In genomic region chr11:97412117-97412516, GRCm38 (mm10) we compare ENCODE assay signal across 8 mouse cellular contexts. TPM values are rescaled to one million over a fixed set of nuclear protein-coding genes. Genes with fewer than 3 reads are reported as not detected.
A peak's percentile ranks its signal among the peaks of the same experiment; 100 is the strongest.
DNase-seq lines count a peak whose midpoint lies in the region; ATAC-seq and TF ChIP-seq lines count a peak whose summit lies in the region.

No protein-coding gene starts in this region.

- peaks cover 3% of the 10 kb centered on the region; the same call in 1 of the 2 replicates for H3K4me1 ChIP-seq in midbrain, postnatal 0 days (ENCODE audit: insufficient read depth, low read length)
- H3K4me1 ChIP-seq in midbrain, embryonic 13.5 days (replicated peaks): peaks cover 19% of the 10 kb centered on the region
- H3K4me1 ChIP-seq in heart, embryonic 12.5 days (replicated peaks): peaks cover 38% of the 10 kb centered on the region
- H3K4me1 ChIP-seq in liver, embryonic 13.5 days (replicated peaks): peaks cover 54% of the 10 kb centered on the region
- H3K4me1 ChIP-seq in stomach, postnatal 0 days (replicated peaks; ENCODE audit: control insufficient read depth, insufficient read depth): no peaks in the 10 kb centered on the region

- H3K36me3 ChIP-seq in midbrain, postnatal 0 days (ENCODE audit: insufficient read depth, low read length): 0 out of 2 replicates have a peak, but pooled peaks cover 6% of the 10 kb centered on the region
- no peaks in the 10 kb centered on the region for H3K36me3 ChIP-seq in midbrain, embryonic 13.5 days
- H3K36me3 ChIP-seq in heart, embryonic 12.5 days: no peaks in the 10 kb centered on the region
- H3K36me3 ChIP-seq in liver, embryonic 13.5 days: no peaks in the 10 kb centered on the region
- no peaks in the 10 kb centered on the region for H3K36me3 ChIP-seq in stomach, postnatal 0 days (ENCODE audit: control insufficient read depth, insufficient read depth, low read length)

- no peak for TF ChIP-seq EP300 in stomach, postnatal 0 days (optimal IDR thresholded peaks at IDR 0.05)

- H3K27me3 ChIP-seq in midbrain, postnatal 0 days (ENCODE audit: insufficient read depth, low read length): no peaks in the 10 kb centered on the region
- H3K27me3 ChIP-seq in midbrain, embryonic 13.5 days: peaks cover 40% of the 10 kb centered on the region
- no peaks in the 10 kb centered on the region for H3K27me3 ChIP-seq in heart, embryonic 12.5 days (replicated peaks)
- peaks cover 9% of the 10 kb centered on the region for H3K27me3 ChIP-seq in liver, embryonic 13.5 days
- H3K27me3 ChIP-seq in stomach, postnatal 0 days (ENCODE audit: control insufficient read depth, insufficient read depth, low read length): no peaks in the 10 kb centered on the region

- H3K27ac ChIP-seq in midbrain, postnatal 0 days (ENCODE audit: low read depth, low read length): no peak overlapping the region
- H3K27ac ChIP-seq in midbrain, embryonic 13.5 days: no peak overlapping the region
- peak overlapping the region; percentile 69 for H3K27ac ChIP-seq in heart, embryonic 12.5 days (ENCODE audit: poor library complexity, severe bottlenecking)
- peak overlapping the region; percentile 53 for H3K27ac ChIP-seq in liver, embryonic 13.5 days
- 0 out of 2 replicates have a peak overlapping the region, but pooled peaks have one; percentile 63 for H3K27ac ChIP-seq in stomach, postnatal 0 days (replicated peaks)

- no peak overlapping the region for H3K4me2 ChIP-seq in midbrain, postnatal 0 days (ENCODE audit: low read depth, low read length, poor library complexity, severe bottlenecking)
- H3K4me2 ChIP-seq in midbrain, embryonic 13.5 days (replicated peaks): no peak overlapping the region
- peak overlapping the region; percentile 12; the same call in 1 of the 2 replicates for H3K4me2 ChIP-seq in heart, embryonic 12.5 days
- no peak overlapping the region for H3K4me2 ChIP-seq in liver, embryonic 13.5 days
- H3K4me2 ChIP-seq in stomach, postnatal 0 days (replicated peaks; ENCODE audit: low read depth): no peak overlapping the region

- no peak for DNase-seq in midbrain, postnatal 0 days (ENCODE audit: low spot score)
- no peak for DNase-seq in liver, embryonic 13.5 days
- DNase-seq in stomach, postnatal 0 days (ENCODE audit: low spot score): no peak
- DNase-seq in embryo, embryonic 9.5 days (ENCODE audit: extremely low spot score): no peak
- DNase-seq in T-cell, adult 2 months (ENCODE audit: low spot score): no peak

- WGBS in midbrain, postnatal 0 days: 17% methylated on average over 3 of the region's 3 CpGs
- 11% methylated on average over 3 of the region's 3 CpGs for WGBS in midbrain, embryonic 13.5 days
- WGBS in heart, embryonic 12.5 days: 14% methylated on average over 3 of the region's 3 CpGs
- 3% methylated on average over 3 of the region's 3 CpGs for WGBS in liver, embryonic 13.5 days (ENCODE audit: insufficient replicate concordance)
- 35% methylated on average over 3 of the region's 3 CpGs for WGBS in stomach, postnatal 0 days

- H3K9me3 ChIP-seq in midbrain, postnatal 0 days (ENCODE audit: low read length): no peaks in the 10 kb centered on the region
- H3K9me3 ChIP-seq in midbrain, embryonic 13.5 days: no peaks in the 10 kb centered on the region
- H3K9me3 ChIP-seq in heart, embryonic 12.5 days (replicated peaks): no peaks in the 10 kb centered on the region
- H3K9me3 ChIP-seq in liver, embryonic 13.5 days (replicated peaks): no peaks in the 10 kb centered on the region
- H3K9me3 ChIP-seq in stomach, postnatal 0 days (ENCODE audit: control insufficient read depth, low read length): no peaks in the 10 kb centered on the region

- no peak for ATAC-seq in midbrain, postnatal 0 days (ENCODE audit: low FRiP score)
- ATAC-seq in midbrain, embryonic 13.5 days: no peak
- ATAC-seq in heart, embryonic 12.5 days (ENCODE audit: insufficient number of reproducible peaks, low FRiP score): peak; percentile 34
- ATAC-seq in liver, embryonic 13.5 days (ENCODE audit: low read depth): no peak
- ATAC-seq in stomach, postnatal 0 days (ENCODE audit: low FRiP score, low TSS enrichment): no peak
- ATAC-seq in frontal cortex, adult (ENCODE audit: low TSS enrichment): no peak

- H3K9ac ChIP-seq in midbrain, postnatal 0 days (replicated peaks; ENCODE audit: low read length, poor library complexity, severe bottlenecking): no peak overlapping the region
- no peak overlapping the region for H3K9ac ChIP-seq in midbrain, embryonic 13.5 days (replicated peaks)
- H3K9ac ChIP-seq in heart, embryonic 12.5 days: no peak overlapping the region
- no peak overlapping the region for H3K9ac ChIP-seq in liver, embryonic 13.5 days
- H3K9ac ChIP-seq in stomach, postnatal 0 days (ENCODE audit: low read length): no peak overlapping the region

- 0 out of 2 replicates have a peak, but pooled peaks have one; percentile 10 for TF ChIP-seq CTCF in midbrain, postnatal 0 days (IDR thresholded peaks at IDR 0.05)
- TF ChIP-seq CTCF in stomach, postnatal 0 days (IDR thresholded peaks at IDR 0.05; ENCODE audit: low read depth): no peak

- H3K4me3 ChIP-seq in midbrain, postnatal 0 days (ENCODE audit: low read depth, low read length): no peak overlapping the region
- no peak overlapping the region for H3K4me3 ChIP-seq in midbrain, embryonic 13.5 days (replicated peaks)
- H3K4me3 ChIP-seq in heart, embryonic 12.5 days: no peak overlapping the region
- no peak overlapping the region for H3K4me3 ChIP-seq in liver, embryonic 13.5 days (replicated peaks)
- no peak overlapping the region for H3K4me3 ChIP-seq in stomach, postnatal 0 days (ENCODE audit: low read depth, low read length)

RNA-seq across cellular contexts. Expression of gene Arhgap23, which starts 3.2 kb away (rescaled TPM):
- total RNA-seq in midbrain, postnatal 0 days (2014; rRNA removed): 80.2 and 80.9 TPM in 2 replicates
- 9.2 and 9.6 TPM in 2 replicates for polyA plus RNA-seq in midbrain, postnatal 0 days (2015; fragmentation: Nextera tagmentation; extraction: Ambion mirVana)
- polyA plus RNA-seq in midbrain, embryonic 13.5 days (2015; fragmentation: Nextera tagmentation; extraction: Ambion mirVana): 5.1 and 6.5 TPM in 2 replicates
- 12.4 and 12.5 TPM in 2 replicates for polyA plus RNA-seq in heart, embryonic 12.5 days (2016; fragmentation: Nextera tagmentation; extraction: Ambion mirVana)
- polyA plus RNA-seq in liver, embryonic 13.5 days (2015; fragmentation: Nextera tagmentation; extraction: Ambion mirVana): 6.2 and 6.8 TPM in 2 replicates
- polyA plus RNA-seq in stomach, postnatal 0 days (2015; fragmentation: Nextera tagmentation; extraction: Ambion mirVana): 4.3 and 4.6 TPM in 2 replicates

RNA-seq across cellular contexts. Expression of gene Socs7, which starts 49.8 kb away (rescaled TPM):
- total RNA-seq in midbrain, postnatal 0 days (2014; rRNA removed): 54.9 and 60.4 TPM in 2 replicates
- polyA plus RNA-seq in midbrain, postnatal 0 days (2015; fragmentation: Nextera tagmentation; extraction: Ambion mirVana): 6.9 and 7.4 TPM in 2 replicates
- polyA plus RNA-seq in midbrain, embryonic 13.5 days (2015; fragmentation: Nextera tagmentation; extraction: Ambion mirVana): 8.8 and 9.4 TPM in 2 replicates
- 5.4 and 6.0 TPM in 2 replicates for polyA plus RNA-seq in heart, embryonic 12.5 days (2016; fragmentation: Nextera tagmentation; extraction: Ambion mirVana)
- polyA plus RNA-seq in liver, embryonic 13.5 days (2015; fragmentation: Nextera tagmentation; extraction: Ambion mirVana): 1.0 and 1.1 TPM in 2 replicates
- 1.3 and 1.7 TPM in 2 replicates for polyA plus RNA-seq in stomach, postnatal 0 days (2015; fragmentation: Nextera tagmentation; extraction: Ambion mirVana)

Comparison
In these comparisons a context has a peak if more than half of its experiments do, and no peak if none do; other contexts are left out.
1. H3K27ac ChIP-seq: peak in heart, embryonic 12.5 days (single experiment), liver, embryonic 13.5 days (single experiment) and stomach, postnatal 0 days (single experiment); none in midbrain, postnatal 0 days (single experiment) and midbrain, embryonic 13.5 days (single experiment).